Mouse (Mus musculus) cerebellum, adult 2 months (tissue): ENCODE data around the gene Mrpl23.

Experiments
- CTCF ChIP-seq: fragments of 200-500 bp; IDR thresholded peaks from 2 replicates; pipeline ENCODE4 v1.5.1; 2011; ENCODE audit warnings: low read depth, mild to moderate bottlenecking, control low read depth, low read length, moderate library complexity, borderline replicate concordance; ENCODE audit not compliant: insufficient read depth
- POLR2A ChIP-seq: fragments of 200-500 bp; IDR thresholded peaks from 2 replicates; pipeline ENCODE4 v1.6.1; 2011; ENCODE audit warnings: low read length, control low read depth, borderline replicate concordance; ENCODE audit not compliant: insufficient read depth

DNA sequence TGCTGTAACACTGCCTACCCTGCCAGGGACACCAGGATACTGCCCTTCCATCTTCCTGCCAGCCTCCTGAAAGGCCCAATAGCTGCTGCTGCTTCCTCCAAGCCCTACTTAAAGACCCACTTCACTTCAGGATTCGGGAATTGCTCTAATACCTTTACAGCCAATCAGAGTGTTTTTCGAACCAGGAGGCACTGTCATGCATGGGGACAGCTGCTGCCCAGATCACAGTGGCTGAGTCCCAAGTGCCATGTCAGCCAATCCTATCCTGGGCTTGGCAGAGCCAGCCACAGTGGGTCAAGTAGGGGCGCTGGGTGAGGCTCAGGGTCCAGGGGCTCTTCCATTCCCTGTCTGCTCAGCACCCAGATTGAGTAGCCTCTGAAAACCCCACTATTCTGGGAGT is 36.3 kb upstream of the Mrpl23 start:
- TF ChIP-seq POLR2A (no peak), CTCF (no peak)
